Mouse (Mus musculus): ENCODE data around the gene Actn4. TPM values are rescaled to one million over a fixed set of nuclear protein-coding genes. Genes with fewer than 3 reads are reported as not detected.

Actn4 gene
- total and polyA plus RNA-seq, 2 experiments from 2014 or later = 71.2 to 103 TPM

GRCm38 (mm10) chr7:28931695-28932039 lies 30.5 kb downstream of the Actn4 start:
- no peak for ATAC-seq
- H3K4me2 ChIP-seq (ENCODE audit: low read depth) = no peak overlapping the region
- WGBS = 84% methylated on average over 4 of the region's 4 CpGs

GRCm38 (mm10) chr7:28931032-28931694 lies 31.0 kb downstream of the Actn4 start:
- no peak overlapping the region for H3K9ac ChIP-seq
- ATAC-seq = no peak
- H3K36me3 ChIP-seq (ENCODE audit: insufficient read depth) = no peaks in the 10 kb centered on the region
- no peak for DNase-seq
- 96% methylated on average over 7 of the region's 7 CpGs for WGBS
- H3K4me3 ChIP-seq (ENCODE audit: low read depth, low read length) = no peak overlapping the region
- TF ChIP-seq CTCF (IDR thresholded peaks at IDR 0.05; ENCODE audit: low read depth) = no peak
- no peak overlapping the region for H3K4me2 ChIP-seq (ENCODE audit: low read depth)
- H3K27me3 ChIP-seq (ENCODE audit: insufficient read depth, low read length) = no peaks in the 10 kb centered on the region
- no peaks in the 10 kb centered on the region for H3K4me1 ChIP-seq (ENCODE audit: insufficient read depth)
- no peak overlapping the region for H3K27ac ChIP-seq (ENCODE audit: low read depth, low read length)
- H3K9me3 ChIP-seq (ENCODE audit: low read length) = no peaks in the 10 kb centered on the region

More at GRCm38 (mm10) chr7:28931695-28932039, 30.5 kb downstream of the Actn4 start:
- Histone ChIP-seq H3K27me3 (ENCODE audit: insufficient read depth, low read length) (no peaks in the 10 kb centered on the region), H3K4me3 (ENCODE audit: low read depth, low read length) (no peak overlapping the region), H3K27ac (ENCODE audit: low read depth, low read length) (no peak overlapping the region), H3K9me3 (ENCODE audit: low read length) (no peaks in the 10 kb centered on the region), H3K4me1 (ENCODE audit: insufficient read depth) (no peaks in the 10 kb centered on the region), H3K9ac (no peak overlapping the region), H3K36me3 (ENCODE audit: insufficient read depth) (no peaks in the 10 kb centered on the region)
- no peak for DNase-seq
- no peak for TF ChIP-seq CTCF (IDR thresholded peaks at IDR 0.05; ENCODE audit: low read depth)

GRCm38 (mm10) chr7:28930320-28931031 lies 31.7 kb downstream of the Actn4 start:
- no peak for TF ChIP-seq CTCF (IDR thresholded peaks at IDR 0.05; ENCODE audit: low read depth)
- ATAC-seq = no peak
- H3K9me3 ChIP-seq (ENCODE audit: low read length) = no peaks in the 10 kb centered on the region
- H3K4me2 ChIP-seq (ENCODE audit: low read depth) = no peak overlapping the region
- H3K4me3 ChIP-seq (ENCODE audit: low read depth, low read length) = no peak overlapping the region
- DNase-seq = no peak
- no peaks in the 10 kb centered on the region for H3K4me1 ChIP-seq (ENCODE audit: insufficient read depth)
- no peaks in the 10 kb centered on the region for H3K36me3 ChIP-seq (ENCODE audit: insufficient read depth)
- 54% methylated on average over 5 of the region's 5 CpGs for WGBS
- no peak overlapping the region for H3K27ac ChIP-seq (ENCODE audit: low read depth, low read length)
- no peaks in the 10 kb centered on the region for H3K27me3 ChIP-seq (ENCODE audit: insufficient read depth, low read length)
- H3K9ac ChIP-seq = no peak overlapping the region

- Histone ChIP-seq H3K36me3 (ENCODE audit: insufficient read depth) (no peaks in the 10 kb centered on the region), H3K9ac (no peak overlapping the region), H3K4me1 (ENCODE audit: insufficient read depth) (0 out of 2 replicates have a peak, but pooled peaks cover 5% of the 10 kb centered on the region), H3K9me3 (ENCODE audit: low read length) (no peaks in the 10 kb centered on the region), H3K4me2 (ENCODE audit: low read depth) (no peak overlapping the region), H3K4me3 (ENCODE audit: low read depth, low read length) (no peak overlapping the region), H3K27ac (ENCODE audit: low read depth, low read length) (no peak overlapping the region), H3K27me3 (ENCODE audit: insufficient read depth, low read length) (no peaks in the 10 kb centered on the region)
- no peak for TF ChIP-seq CTCF (IDR thresholded peaks at IDR 0.05; ENCODE audit: low read depth)
- 36% methylated on average over 3 of the region's 3 CpGs for WGBS
- ATAC-seq (no peak), DNase-seq (no peak)
Measured at GRCm38 (mm10) chr7:28929381-28929780, 32.8 kb downstream of the Actn4 start.

- no peak for ATAC-seq
- H3K4me3 ChIP-seq (ENCODE audit: low read depth, low read length) = no peak overlapping the region
- 24% methylated on average over 2 of the region's 2 CpGs for WGBS
- DNase-seq = no peak
- H3K36me3 ChIP-seq (ENCODE audit: insufficient read depth) = no peaks in the 10 kb centered on the region
- no peak overlapping the region for H3K9ac ChIP-seq
- no peak overlapping the region for H3K4me2 ChIP-seq (ENCODE audit: low read depth)
- H3K27me3 ChIP-seq (ENCODE audit: insufficient read depth, low read length) = no peaks in the 10 kb centered on the region
- no peak overlapping the region for H3K27ac ChIP-seq (ENCODE audit: low read depth, low read length)
- peaks cover 14% of the 10 kb centered on the region for H3K4me1 ChIP-seq (ENCODE audit: insufficient read depth)
- H3K9me3 ChIP-seq (ENCODE audit: low read length) = no peaks in the 10 kb centered on the region
- no peak for TF ChIP-seq CTCF (IDR thresholded peaks at IDR 0.05; ENCODE audit: low read depth)
Measured at GRCm38 (mm10) chr7:28926172-28926571, 36.0 kb downstream of the Actn4 start.

GRCm38 (mm10) chr7:28925317-28925716 lies 36.8 kb downstream of the Actn4 start:
- 52% methylated on average over 9 of the region's 9 CpGs for WGBS
- H3K4me2 ChIP-seq (ENCODE audit: low read depth) = no peak overlapping the region
- peaks cover 14% of the 10 kb centered on the region for H3K4me1 ChIP-seq (ENCODE audit: insufficient read depth)
- ATAC-seq (no peak), DNase-seq (no peak)
- H3K27ac ChIP-seq (ENCODE audit: low read depth, low read length) = no peak overlapping the region
- no peak overlapping the region for H3K4me3 ChIP-seq (ENCODE audit: low read depth, low read length)
- no peak for TF ChIP-seq CTCF (IDR thresholded peaks at IDR 0.05; ENCODE audit: low read depth)
- no peak overlapping the region for H3K9ac ChIP-seq
- H3K9me3 ChIP-seq (ENCODE audit: low read length) = no peaks in the 10 kb centered on the region
- H3K36me3 ChIP-seq (ENCODE audit: insufficient read depth) = no peaks in the 10 kb centered on the region
- H3K27me3 ChIP-seq (ENCODE audit: insufficient read depth, low read length) = no peaks in the 10 kb centered on the region

- Histone ChIP-seq H3K4me1 (ENCODE audit: insufficient read depth) (peaks cover 16% of the 10 kb centered on the region), H3K9me3 (ENCODE audit: low read length) (no peaks in the 10 kb centered on the region), H3K36me3 (ENCODE audit: insufficient read depth) (no peaks in the 10 kb centered on the region), H3K4me3 (ENCODE audit: low read depth, low read length) (no peak overlapping the region), H3K4me2 (ENCODE audit: low read depth) (no peak overlapping the region), H3K27me3 (ENCODE audit: insufficient read depth, low read length) (no peaks in the 10 kb centered on the region), H3K27ac (ENCODE audit: low read depth, low read length) (no peak overlapping the region), H3K9ac (no peak overlapping the region)
- 83% methylated on average over 3 of the region's 3 CpGs for WGBS
- TF ChIP-seq CTCF (IDR thresholded peaks at IDR 0.05; ENCODE audit: low read depth) = no peak
- no peak for DNase-seq
- ATAC-seq = no peak
Measured at GRCm38 (mm10) chr7:28924802-28925201, 37.3 kb downstream of the Actn4 start.

Data from forebrain, postnatal 0 days (tissue).